8 mouse cellular contexts compared by ENCODE assay signal in genomic region chr13:91370441-91370840, GRCm38 (mm10).
DNase-seq lines count a peak whose midpoint lies in the region; ATAC-seq and TF ChIP-seq lines count a peak whose summit lies in the region.

No protein-coding gene starts in this region.

- H3K9me3 ChIP-seq in forebrain, postnatal 0 days (ENCODE audit: low read length), result no peaks in the 10 kb centered on the region
- H3K9me3 ChIP-seq in lung, embryonic 16.5 days (ENCODE audit: control insufficient read depth, low read length), result no peaks in the 10 kb centered on the region

- peak overlapping the region; percentile 69 for H3K4me2 ChIP-seq in forebrain, postnatal 0 days (ENCODE audit: low read depth)
- peak overlapping the region; percentile 80 for H3K4me2 ChIP-seq in lung, embryonic 16.5 days (ENCODE audit: low read depth, low read length)

- H3K27me3 ChIP-seq in forebrain, postnatal 0 days (ENCODE audit: insufficient read depth, low read length), result no peaks in the 10 kb centered on the region
- no peaks in the 10 kb centered on the region for H3K27me3 ChIP-seq in lung, embryonic 16.5 days (ENCODE audit: control insufficient read depth, insufficient read depth, low read depth, low read length)

- no peak for TF ChIP-seq POLR2A in brain, embryonic 14.5 days (IDR thresholded peaks at IDR 0.05; ENCODE audit: borderline replicate concordance, extremely low read depth, insufficient read depth, insufficient read length, poor library complexity, severe bottlenecking)

- H3K4me3 ChIP-seq in forebrain, postnatal 0 days (ENCODE audit: low read depth, low read length), result peak overlapping the region; percentile 17
- peak overlapping the region; percentile 54 for H3K4me3 ChIP-seq in lung, embryonic 16.5 days (ENCODE audit: low read length)

- peak; percentile 8; the same call in 1 of the 2 replicates for ATAC-seq in forebrain, postnatal 0 days
- peak; percentile 26; the same call in 1 of the 2 replicates for ATAC-seq in lung, embryonic 16.5 days (ENCODE audit: low read depth)

- peak overlapping the region; percentile 44 for H3K9ac ChIP-seq in forebrain, postnatal 0 days
- H3K9ac ChIP-seq in lung, embryonic 16.5 days (ENCODE audit: low read length), result peak overlapping the region; percentile 86

- peaks cover 30% of the 10 kb centered on the region for H3K4me1 ChIP-seq in forebrain, postnatal 0 days (ENCODE audit: insufficient read depth)
- peaks cover 33% of the 10 kb centered on the region for H3K4me1 ChIP-seq in lung, embryonic 16.5 days (replicated peaks; ENCODE audit: control insufficient read depth, insufficient read depth, low read length)

- H3K36me3 ChIP-seq in forebrain, postnatal 0 days (ENCODE audit: insufficient read depth), result no peaks in the 10 kb centered on the region
- no peaks in the 10 kb centered on the region for H3K36me3 ChIP-seq in lung, embryonic 16.5 days (ENCODE audit: control insufficient read depth, insufficient read depth, low read length)

- no peak for TF ChIP-seq CTCF in brain, embryonic 14.5 days (IDR thresholded peaks at IDR 0.05; ENCODE audit: borderline replicate concordance, extremely low read depth, insufficient read depth, insufficient read length)
- TF ChIP-seq CTCF in forebrain, postnatal 0 days (IDR thresholded peaks at IDR 0.05; ENCODE audit: low read depth), result no peak; the same call in 1 of the 2 replicates

- DNase-seq in right cerebral cortex, adult 18-20 months, result peak; percentile 19
- DNase-seq in right cerebral cortex, postnatal 36 days (ENCODE audit: low spot score in 2 of 2), result no peak
- peak; percentile 63 for DNase-seq in brain, embryonic 14.5 days (ENCODE audit: low read depth)
- DNase-seq in forebrain, postnatal 0 days, result no peak
- peak; percentile 58 for DNase-seq in kidney, adult 18-20 months
- peak; percentile 35 for DNase-seq in right cerebral cortex, postnatal 4 days
- no peak for DNase-seq in yolk sac, embryonic 10.5 days (ENCODE audit: low spot score)

- 2% methylated on average over 11 of the region's 11 CpGs for WGBS in forebrain, postnatal 0 days
- 6% methylated on average over 11 of the region's 11 CpGs for WGBS in lung, embryonic 16.5 days

- peak overlapping the region; percentile 84 for H3K27ac ChIP-seq in forebrain, postnatal 0 days (ENCODE audit: low read depth, low read length)
- H3K27ac ChIP-seq in lung, embryonic 16.5 days (ENCODE audit: low read length), result peak overlapping the region; percentile 100

Comparison
In these comparisons a context has a peak if more than half of its experiments do, and no peak if none do; other contexts are left out.
1. DNase-seq: peak in right cerebral cortex, adult 18-20 months (single experiment), brain, embryonic 14.5 days (single experiment), kidney, adult 18-20 months (single experiment) and right cerebral cortex, postnatal 4 days (single experiment); none in right cerebral cortex, postnatal 36 days (0 of 2), forebrain, postnatal 0 days (single experiment) and yolk sac, embryonic 10.5 days (single experiment).